Mouse (Mus musculus): Measurements from ENCODE around the gene Rhot1. TPM values are rescaled to one million over a fixed set of nuclear protein-coding genes. Genes with fewer than 3 reads are reported as not detected.

Gene Rhot1
- polyA plus RNA-seq, 1 experiment from 2014 or later = 56.0 TPM

Other genes with a start within 250 kb of the Rhot1 start
- gene Utp6, start 246.6 kb upstream of the Rhot1 start, polyA plus RNA-seq (2016; fragmentation: Nextera tagmentation; extraction: Ambion mirVana) = 44.9 and 62.4 TPM in 2 replicates
- 15.5 and 20.0 TPM in 2 replicates for gene Suz12, start 215.9 kb upstream of the Rhot1 start, polyA plus RNA-seq (2016; fragmentation: Nextera tagmentation; extraction: Ambion mirVana)
- gene Crlf3, start 128.0 kb upstream of the Rhot1 start, polyA plus RNA-seq (2016; fragmentation: Nextera tagmentation; extraction: Ambion mirVana) = 24.5 and 38.0 TPM in 2 replicates
- 11.5 and 16.2 TPM in 2 replicates for gene Atad5, start 119.6 kb upstream of the Rhot1 start, polyA plus RNA-seq (2016; fragmentation: Nextera tagmentation; extraction: Ambion mirVana)
- gene Tefm, start 66.8 kb upstream of the Rhot1 start, polyA plus RNA-seq (2016; fragmentation: Nextera tagmentation; extraction: Ambion mirVana) = 33.6 and 34.7 TPM in 2 replicates
- gene Adap2, start 54.9 kb upstream of the Rhot1 start, polyA plus RNA-seq (2016; fragmentation: Nextera tagmentation; extraction: Ambion mirVana) = 0.81 and 2.0 TPM in 2 replicates
- 5.0 and 5.2 TPM in 2 replicates for gene Rnf135, start 25.2 kb upstream of the Rhot1 start, polyA plus RNA-seq (2016; fragmentation: Nextera tagmentation; extraction: Ambion mirVana)
- gene Rhbdl3, start 91.9 kb downstream of the Rhot1 start, polyA plus RNA-seq (2016; fragmentation: Nextera tagmentation; extraction: Ambion mirVana) = 10.2 and 18.0 TPM in 2 replicates
- gene 5730455P16Rik, start 169.0 kb downstream of the Rhot1 start, polyA plus RNA-seq (2016; fragmentation: Nextera tagmentation; extraction: Ambion mirVana) = 19.4 and 24.4 TPM in 2 replicates
- gene Zfp207, start 174.3 kb downstream of the Rhot1 start, polyA plus RNA-seq (2016; fragmentation: Nextera tagmentation; extraction: Ambion mirVana) = 244 and 296 TPM in 2 replicates
- 344 and 387 TPM in 2 replicates for gene Psmd11, start 219.6 kb downstream of the Rhot1 start, polyA plus RNA-seq (2016; fragmentation: Nextera tagmentation; extraction: Ambion mirVana)